Mouse (Mus musculus): ENCODE results near the gene Cdkl3. TPM values are rescaled to one million over a fixed set of nuclear protein-coding genes. Genes with fewer than 3 reads are reported as not detected.

The Cdkl3 gene
- polyA plus RNA-seq, 1 experiment from 2014 or later: 4.8 TPM

DNA sequence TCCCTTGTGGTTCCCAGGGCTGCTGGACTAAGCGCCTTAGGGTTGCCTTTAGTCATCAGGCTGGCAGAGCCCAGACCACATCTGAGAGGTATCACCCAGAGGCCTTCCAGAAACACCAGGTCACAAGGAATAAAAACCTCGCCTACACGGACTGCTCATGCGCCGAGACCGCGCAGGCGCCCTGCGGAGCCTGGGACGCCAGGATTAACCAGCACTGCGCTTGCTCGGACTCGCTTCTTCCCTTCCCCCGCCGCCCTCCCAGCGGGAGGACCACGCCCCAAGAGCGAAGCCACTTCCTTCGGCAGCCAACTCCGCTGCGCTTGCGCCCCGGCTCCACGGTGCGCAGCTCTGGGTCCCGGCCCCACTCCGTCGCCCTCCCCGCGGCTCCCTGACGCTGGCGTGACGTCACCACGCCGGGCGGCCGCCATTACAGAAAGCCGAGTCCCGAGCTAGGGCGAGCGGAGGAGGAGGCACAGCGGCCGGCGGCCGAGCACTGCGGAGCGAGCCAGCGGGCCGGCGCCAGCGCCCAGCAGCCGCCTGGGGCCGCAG lies 94.5 kb downstream of the Cdkl3 start, which contains the start of gene Ppp2ca:
Gene Ppp2ca (plus strand): TSS at position 284 of the 549 bp plus-strand sequence.
- H3K4me3 ChIP-seq (ENCODE audit: low read depth, low read length): peak within 1 kb of the TSS; percentile 99
- H3K27ac ChIP-seq (replicated peaks): peak within 1 kb of the TSS; percentile 100
- H3K27me3 ChIP-seq (ENCODE audit: control insufficient read depth, insufficient read depth, low read length): no peaks in the 10 kb centered on the region
- no peak for TF ChIP-seq CTCF (IDR thresholded peaks at IDR 0.05; ENCODE audit: low read depth)
- TF ChIP-seq EP300 (optimal IDR thresholded peaks at IDR 0.05): no peak
- peak within 1 kb of the TSS; percentile 63 for H3K4me2 ChIP-seq (replicated peaks; ENCODE audit: low read depth)
- no peaks in the 10 kb centered on the region for H3K36me3 ChIP-seq (ENCODE audit: control insufficient read depth, insufficient read depth, low read length)
- H3K9ac ChIP-seq (ENCODE audit: low read length): peak within 1 kb of the TSS; percentile 100
- no peaks in the 10 kb centered on the region for H3K9me3 ChIP-seq (ENCODE audit: control insufficient read depth, low read length)
- WGBS: under 1% methylated on average over 47 of the region's 53 CpGs
- peak; percentile 99 for DNase-seq (ENCODE audit: low spot score)
- peak; percentile 95 for ATAC-seq (ENCODE audit: low FRiP score, low TSS enrichment)
- peaks cover 7% of the 10 kb centered on the region; the same call in 1 of the 2 replicates for H3K4me1 ChIP-seq (replicated peaks; ENCODE audit: control insufficient read depth, insufficient read depth)

DNA sequence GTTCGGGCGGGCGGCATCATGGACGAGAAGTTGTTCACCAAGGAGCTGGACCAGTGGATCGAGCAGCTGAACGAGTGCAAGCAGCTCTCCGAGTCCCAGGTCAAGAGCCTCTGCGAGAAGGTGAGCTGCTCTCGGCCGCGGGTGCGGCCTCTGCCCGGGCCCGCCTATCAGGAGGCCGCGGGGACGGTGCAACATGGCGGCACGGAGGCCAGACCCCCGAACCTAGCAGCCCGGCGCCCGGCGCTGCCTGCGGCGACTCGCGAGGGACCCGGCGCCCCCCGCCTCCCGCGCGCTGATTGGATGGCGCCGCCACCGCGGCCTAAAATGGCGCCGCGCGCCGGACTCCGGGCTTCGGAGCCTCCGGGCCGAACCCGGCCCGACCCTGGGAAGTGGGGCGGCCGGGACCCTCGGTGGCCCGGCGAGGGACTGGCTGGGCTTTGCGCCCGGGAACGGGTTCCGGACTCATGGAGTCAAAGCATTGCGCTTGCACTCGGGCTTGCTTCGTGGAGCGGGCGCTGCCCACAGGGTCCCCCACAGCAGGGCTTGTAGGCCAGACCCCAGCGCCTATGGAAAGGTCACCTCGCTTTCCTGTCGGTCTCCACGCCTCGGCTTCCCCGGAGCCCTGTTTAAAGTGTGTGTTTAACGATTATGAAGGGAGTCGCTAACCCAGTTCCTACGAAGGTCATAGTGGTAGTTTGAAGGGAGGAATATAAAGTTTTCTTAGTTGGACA lies 95.2 kb downstream of the Cdkl3 start:
- Histone ChIP-seq H3K4me1 (replicated peaks; ENCODE audit: control insufficient read depth, insufficient read depth) (peaks cover 7% of the 10 kb centered on the region; the same call in 1 of the 2 replicates), H3K9ac (ENCODE audit: low read length) (peak overlapping the region; percentile 100), H3K27me3 (ENCODE audit: control insufficient read depth, insufficient read depth, low read length) (no peaks in the 10 kb centered on the region), H3K27ac (replicated peaks) (peak overlapping the region; percentile 100), H3K4me3 (ENCODE audit: low read depth, low read length) (peak overlapping the region; percentile 99), H3K9me3 (ENCODE audit: control insufficient read depth, low read length) (no peaks in the 10 kb centered on the region), H3K4me2 (replicated peaks; ENCODE audit: low read depth) (peak overlapping the region; percentile 63), H3K36me3 (ENCODE audit: control insufficient read depth, insufficient read depth, low read length) (no peaks in the 10 kb centered on the region)
- TF ChIP-seq EP300 (optimal IDR thresholded peaks at IDR 0.05) (no peak), CTCF (IDR thresholded peaks at IDR 0.05; ENCODE audit: low read depth) (no peak)
- WGBS: 0% methylated on average over 63 of the region's 72 CpGs
- DNase-seq (ENCODE audit: low spot score): peak; percentile 73
- peak; percentile 52 for ATAC-seq (ENCODE audit: low FRiP score, low TSS enrichment)

DNA sequence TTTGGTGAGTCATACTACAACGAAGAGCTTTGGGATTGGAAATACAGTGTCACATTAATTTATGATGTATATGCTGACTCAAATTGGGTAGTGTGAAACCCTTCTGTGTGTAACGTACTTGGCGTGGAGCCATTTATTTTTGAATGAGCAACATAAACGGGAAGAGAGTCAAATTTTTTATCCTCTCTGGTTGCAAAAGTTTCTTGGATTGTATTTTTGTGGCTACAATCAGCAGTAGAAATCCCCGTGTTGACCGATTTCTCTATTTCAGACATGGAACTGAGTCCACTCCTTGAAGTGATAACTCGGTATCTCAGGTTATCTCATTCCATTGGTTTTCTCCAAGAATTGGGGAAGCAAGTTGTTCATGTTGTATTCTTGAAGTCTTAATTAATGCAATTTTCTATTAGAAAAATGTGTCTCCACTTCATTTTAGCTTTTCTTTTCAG lies 95.8 kb downstream of the Cdkl3 start:
- TF ChIP-seq EP300 (optimal IDR thresholded peaks at IDR 0.05): no peak
- peak overlapping the region; percentile 63 for H3K4me2 ChIP-seq (replicated peaks; ENCODE audit: low read depth)
- peak overlapping the region; percentile 99 for H3K4me3 ChIP-seq (ENCODE audit: low read depth, low read length)
- peak overlapping the region; percentile 100 for H3K27ac ChIP-seq (replicated peaks)
- H3K4me1 ChIP-seq (replicated peaks; ENCODE audit: control insufficient read depth, insufficient read depth): peaks cover 7% of the 10 kb centered on the region; the same call in 1 of the 2 replicates
- DNase-seq (ENCODE audit: low spot score): no peak
- ATAC-seq (ENCODE audit: low FRiP score, low TSS enrichment): no peak
- H3K9me3 ChIP-seq (ENCODE audit: control insufficient read depth, low read length): no peaks in the 10 kb centered on the region
- peak overlapping the region; percentile 100 for H3K9ac ChIP-seq (ENCODE audit: low read length)
- H3K36me3 ChIP-seq (ENCODE audit: control insufficient read depth, insufficient read depth, low read length): no peaks in the 10 kb centered on the region
- 2% methylated on average over 7 of the region's 7 CpGs for WGBS
- H3K27me3 ChIP-seq (ENCODE audit: control insufficient read depth, insufficient read depth, low read length): no peaks in the 10 kb centered on the region

DNA sequence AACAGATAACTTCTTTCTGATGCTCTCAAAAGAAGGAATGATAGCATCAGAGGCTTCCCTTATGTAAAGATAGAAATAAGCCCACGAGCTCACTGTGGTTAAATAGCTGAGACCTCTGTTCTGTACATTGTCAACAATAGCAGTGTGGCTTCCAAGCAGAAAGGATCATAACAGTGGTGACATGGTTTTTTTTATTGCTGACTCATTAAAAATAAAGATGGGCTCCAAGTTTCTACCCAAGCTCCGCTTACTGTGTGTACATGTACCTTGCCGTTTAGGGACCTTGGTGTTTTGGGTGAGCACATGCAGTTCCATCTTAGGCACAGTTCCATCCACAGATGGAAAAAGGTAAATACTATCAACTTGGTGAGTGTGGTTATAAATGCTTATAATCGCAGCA lies 99.0 kb downstream of the Cdkl3 start:
- ATAC-seq (ENCODE audit: low FRiP score, low TSS enrichment) (no peak), DNase-seq (ENCODE audit: low spot score) (no peak)
- WGBS: 62% methylated on average over 4 of the region's 4 CpGs
- Histone ChIP-seq H3K4me3 (ENCODE audit: low read depth, low read length) (no peak overlapping the region), H3K27me3 (ENCODE audit: control insufficient read depth, insufficient read depth, low read length) (no peaks in the 10 kb centered on the region), H3K36me3 (ENCODE audit: control insufficient read depth, insufficient read depth, low read length) (no peaks in the 10 kb centered on the region), H3K9ac (ENCODE audit: low read length) (no peak overlapping the region), H3K9me3 (ENCODE audit: control insufficient read depth, low read length) (no peaks in the 10 kb centered on the region), H3K27ac (replicated peaks) (no peak overlapping the region), H3K4me1 (replicated peaks; ENCODE audit: control insufficient read depth, insufficient read depth) (peaks cover 10% of the 10 kb centered on the region), H3K4me2 (replicated peaks; ENCODE audit: low read depth) (no peak overlapping the region)
- TF ChIP-seq EP300 (optimal IDR thresholded peaks at IDR 0.05) (no peak), CTCF (IDR thresholded peaks at IDR 0.05; ENCODE audit: low read depth) (no peak)

DNA sequence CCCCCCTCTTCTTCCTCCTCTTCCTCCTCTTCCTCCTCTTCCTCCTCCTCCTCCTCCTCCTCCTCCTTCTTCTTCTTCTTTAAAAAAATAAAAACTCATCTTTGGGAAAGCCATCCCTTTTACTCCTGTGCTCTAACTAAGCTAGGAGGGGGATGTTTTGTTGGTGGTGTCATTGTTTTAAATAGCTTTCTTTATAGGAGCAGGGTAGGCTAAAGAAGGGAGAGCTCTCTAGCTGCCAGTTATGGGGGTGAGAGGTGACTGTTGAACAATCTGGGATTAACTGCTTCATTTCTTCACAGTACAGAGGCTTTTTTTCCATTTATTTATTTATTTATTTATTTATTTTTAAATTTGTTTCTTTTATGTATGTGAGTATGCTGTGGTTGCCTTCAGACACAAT lies 101.5 kb downstream of the Cdkl3 start:
- ATAC-seq (ENCODE audit: low FRiP score, low TSS enrichment) (no peak), DNase-seq (ENCODE audit: low spot score) (no peak)
- Histone ChIP-seq H3K4me2 (replicated peaks; ENCODE audit: low read depth) (no peak overlapping the region), H3K36me3 (ENCODE audit: control insufficient read depth, insufficient read depth, low read length) (no peaks in the 10 kb centered on the region), H3K27ac (replicated peaks) (no peak overlapping the region), H3K4me1 (replicated peaks; ENCODE audit: control insufficient read depth, insufficient read depth) (peaks cover 10% of the 10 kb centered on the region), H3K9me3 (ENCODE audit: control insufficient read depth, low read length) (no peaks in the 10 kb centered on the region), H3K4me3 (ENCODE audit: low read depth, low read length) (no peak overlapping the region), H3K27me3 (ENCODE audit: control insufficient read depth, insufficient read depth, low read length) (no peaks in the 10 kb centered on the region), H3K9ac (ENCODE audit: low read length) (no peak overlapping the region)
- no peak for TF ChIP-seq CTCF (IDR thresholded peaks at IDR 0.05; ENCODE audit: low read depth)
- TF ChIP-seq EP300 (optimal IDR thresholded peaks at IDR 0.05): no peak

DNA sequence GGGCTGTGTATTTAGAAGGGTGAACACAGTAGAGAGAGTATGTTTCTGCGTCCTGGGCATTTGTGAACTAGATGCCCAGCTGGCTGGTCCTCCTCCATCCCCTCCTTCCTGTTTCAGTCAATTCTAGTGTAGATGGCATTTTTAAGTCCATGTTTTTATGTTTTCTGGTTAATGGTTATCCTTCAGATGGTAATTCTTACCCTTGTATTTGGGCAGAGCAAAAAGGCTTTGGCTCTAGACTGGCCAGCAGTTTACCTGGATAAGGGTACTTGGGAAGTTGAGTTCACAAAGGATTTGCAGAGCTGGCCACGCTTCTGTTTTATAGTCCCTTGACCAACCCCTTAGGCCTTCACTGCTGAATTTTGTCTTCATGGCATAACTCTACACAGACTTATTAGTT lies 102.0 kb downstream of the Cdkl3 start:
- TF ChIP-seq CTCF (IDR thresholded peaks at IDR 0.05; ENCODE audit: low read depth): no peak
- TF ChIP-seq EP300 (optimal IDR thresholded peaks at IDR 0.05): no peak
- no peaks in the 10 kb centered on the region for H3K27me3 ChIP-seq (ENCODE audit: control insufficient read depth, insufficient read depth, low read length)
- no peak overlapping the region for H3K4me2 ChIP-seq (replicated peaks; ENCODE audit: low read depth)
- no peak for ATAC-seq (ENCODE audit: low FRiP score, low TSS enrichment)
- H3K27ac ChIP-seq (replicated peaks): no peak overlapping the region
- 80% methylated on average over 2 of the region's 2 CpGs for WGBS
- no peak for DNase-seq (ENCODE audit: low spot score)
- no peaks in the 10 kb centered on the region for H3K9me3 ChIP-seq (ENCODE audit: control insufficient read depth, low read length)
- no peak overlapping the region for H3K9ac ChIP-seq (ENCODE audit: low read length)
- H3K36me3 ChIP-seq (ENCODE audit: control insufficient read depth, insufficient read depth, low read length): no peaks in the 10 kb centered on the region
- no peak overlapping the region for H3K4me3 ChIP-seq (ENCODE audit: low read depth, low read length)
- peaks cover 5% of the 10 kb centered on the region; the same call in 1 of the 2 replicates for H3K4me1 ChIP-seq (replicated peaks; ENCODE audit: control insufficient read depth, insufficient read depth)

Measured in stomach, postnatal 0 days (tissue).